Mouse (Mus musculus): ENCODE results near the gene Slit3. TPM values are rescaled to one million over a fixed set of nuclear protein-coding genes. Genes with fewer than 3 reads are reported as not detected.

Slit3 gene
- polyA plus RNA-seq, 1 experiment from 2014 or later: 4.8 TPM

- TF ChIP-seq CTCF (IDR thresholded peaks at IDR 0.05; ENCODE audit: low read depth): no peak
- H3K4me1 ChIP-seq (replicated peaks; ENCODE audit: control insufficient read depth, insufficient read depth, low read length): no peaks in the 10 kb centered on the region
- H3K27ac ChIP-seq (ENCODE audit: low read depth, low read length): no peak overlapping the region
- H3K36me3 ChIP-seq (ENCODE audit: control insufficient read depth, insufficient read depth): no peaks in the 10 kb centered on the region
- H3K4me2 ChIP-seq (replicated peaks; ENCODE audit: low read depth): no peak overlapping the region
- WGBS: 84% methylated on average over 5 of the region's 5 CpGs
- no peak overlapping the region for H3K9ac ChIP-seq (ENCODE audit: low read depth, low read length)
- no peaks in the 10 kb centered on the region for H3K27me3 ChIP-seq (replicated peaks; ENCODE audit: control insufficient read depth, insufficient read depth, low read length)
- no peaks in the 10 kb centered on the region for H3K9me3 ChIP-seq (ENCODE audit: control insufficient read depth)
- no peak for ATAC-seq
- no peak overlapping the region for H3K4me3 ChIP-seq (ENCODE audit: low read depth, low read length)
Observed at GRCm38 (mm10) chr11:35154449-35154848, 33.4 kb downstream of the Slit3 start.

- Histone ChIP-seq H3K9me3 (ENCODE audit: control insufficient read depth) (no peaks in the 10 kb centered on the region), H3K27me3 (replicated peaks; ENCODE audit: control insufficient read depth, insufficient read depth, low read length) (no peaks in the 10 kb centered on the region), H3K36me3 (ENCODE audit: control insufficient read depth, insufficient read depth) (no peaks in the 10 kb centered on the region), H3K4me2 (replicated peaks; ENCODE audit: low read depth) (no peak overlapping the region), H3K4me1 (replicated peaks; ENCODE audit: control insufficient read depth, insufficient read depth, low read length) (no peaks in the 10 kb centered on the region), H3K9ac (ENCODE audit: low read depth, low read length) (no peak overlapping the region), H3K27ac (ENCODE audit: low read depth, low read length) (no peak overlapping the region), H3K4me3 (ENCODE audit: low read depth, low read length) (no peak overlapping the region)
- ATAC-seq: no peak
- WGBS: 83% methylated on average over 7 of the region's 7 CpGs
- TF ChIP-seq CTCF (IDR thresholded peaks at IDR 0.05; ENCODE audit: low read depth): no peak
Observed at GRCm38 (mm10) chr11:35155281-35155680, 34.3 kb downstream of the Slit3 start.

- no peak for ATAC-seq
- WGBS: 84% methylated on average over 5 of the region's 5 CpGs
- TF ChIP-seq CTCF (IDR thresholded peaks at IDR 0.05; ENCODE audit: low read depth): no peak
Observed at GRCm38 (mm10) chr11:35156676-35157075, 35.7 kb downstream of the Slit3 start.

GRCm38 (mm10) chr11:35160682-35161211, 39.7 kb downstream of the Slit3 start:
- H3K4me3 ChIP-seq (ENCODE audit: low read depth, low read length): no peak overlapping the region
- ATAC-seq: no peak
- no peaks in the 10 kb centered on the region for H3K27me3 ChIP-seq (replicated peaks; ENCODE audit: control insufficient read depth, insufficient read depth, low read length)
- WGBS: 72% methylated on average over 4 of the region's 4 CpGs
- no peak for TF ChIP-seq CTCF (IDR thresholded peaks at IDR 0.05; ENCODE audit: low read depth)
- no peak overlapping the region for H3K27ac ChIP-seq (ENCODE audit: low read depth, low read length)
- H3K36me3 ChIP-seq (ENCODE audit: control insufficient read depth, insufficient read depth): no peaks in the 10 kb centered on the region
- H3K9ac ChIP-seq (ENCODE audit: low read depth, low read length): no peak overlapping the region
- no peaks in the 10 kb centered on the region for H3K9me3 ChIP-seq (ENCODE audit: control insufficient read depth)
- H3K4me1 ChIP-seq (replicated peaks; ENCODE audit: control insufficient read depth, insufficient read depth, low read length): no peaks in the 10 kb centered on the region
- H3K4me2 ChIP-seq (replicated peaks; ENCODE audit: low read depth): no peak overlapping the region

More at GRCm38 (mm10) chr11:35156676-35157075, 35.7 kb downstream of the Slit3 start:
- H3K4me1 ChIP-seq (replicated peaks; ENCODE audit: control insufficient read depth, insufficient read depth, low read length): no peaks in the 10 kb centered on the region
- no peak overlapping the region for H3K4me3 ChIP-seq (ENCODE audit: low read depth, low read length)
- H3K27me3 ChIP-seq (replicated peaks; ENCODE audit: control insufficient read depth, insufficient read depth, low read length): no peaks in the 10 kb centered on the region
- no peak overlapping the region for H3K27ac ChIP-seq (ENCODE audit: low read depth, low read length)
- no peak overlapping the region for H3K4me2 ChIP-seq (replicated peaks; ENCODE audit: low read depth)
- H3K9me3 ChIP-seq (ENCODE audit: control insufficient read depth): no peaks in the 10 kb centered on the region
- no peak overlapping the region for H3K9ac ChIP-seq (ENCODE audit: low read depth, low read length)
- no peaks in the 10 kb centered on the region for H3K36me3 ChIP-seq (ENCODE audit: control insufficient read depth, insufficient read depth)

- Histone ChIP-seq H3K4me3 (ENCODE audit: low read depth, low read length) (no peak overlapping the region), H3K9ac (ENCODE audit: low read depth, low read length) (no peak overlapping the region), H3K27me3 (replicated peaks; ENCODE audit: control insufficient read depth, insufficient read depth, low read length) (no peaks in the 10 kb centered on the region), H3K9me3 (ENCODE audit: control insufficient read depth) (no peaks in the 10 kb centered on the region), H3K4me1 (replicated peaks; ENCODE audit: control insufficient read depth, insufficient read depth, low read length) (no peaks in the 10 kb centered on the region), H3K4me2 (replicated peaks; ENCODE audit: low read depth) (no peak overlapping the region), H3K27ac (ENCODE audit: low read depth, low read length) (no peak overlapping the region), H3K36me3 (ENCODE audit: control insufficient read depth, insufficient read depth) (no peaks in the 10 kb centered on the region)
- TF ChIP-seq CTCF (IDR thresholded peaks at IDR 0.05; ENCODE audit: low read depth): no peak
- no peak for ATAC-seq
- 90% methylated on average over 3 of the region's 3 CpGs for WGBS
Observed at GRCm38 (mm10) chr11:35163396-35163795, 42.4 kb downstream of the Slit3 start.

GRCm38 (mm10) chr11:35167176-35167575, 46.2 kb downstream of the Slit3 start:
- Histone ChIP-seq H3K9me3 (ENCODE audit: control insufficient read depth) (no peaks in the 10 kb centered on the region), H3K4me2 (replicated peaks; ENCODE audit: low read depth) (no peak overlapping the region), H3K4me3 (ENCODE audit: low read depth, low read length) (no peak overlapping the region), H3K36me3 (ENCODE audit: control insufficient read depth, insufficient read depth) (no peaks in the 10 kb centered on the region), H3K27ac (ENCODE audit: low read depth, low read length) (no peak overlapping the region), H3K4me1 (replicated peaks; ENCODE audit: control insufficient read depth, insufficient read depth, low read length) (no peaks in the 10 kb centered on the region), H3K9ac (ENCODE audit: low read depth, low read length) (no peak overlapping the region), H3K27me3 (replicated peaks; ENCODE audit: control insufficient read depth, insufficient read depth, low read length) (no peaks in the 10 kb centered on the region)
- WGBS: 68% methylated on average over 8 of the region's 8 CpGs
- ATAC-seq: no peak
- no peak for TF ChIP-seq CTCF (IDR thresholded peaks at IDR 0.05; ENCODE audit: low read depth)

GRCm38 (mm10) chr11:35171505-35171904, 50.5 kb downstream of the Slit3 start:
- Histone ChIP-seq H3K27ac (ENCODE audit: low read depth, low read length) (no peak overlapping the region), H3K4me2 (replicated peaks; ENCODE audit: low read depth) (no peak overlapping the region), H3K27me3 (replicated peaks; ENCODE audit: control insufficient read depth, insufficient read depth, low read length) (no peaks in the 10 kb centered on the region), H3K4me3 (ENCODE audit: low read depth, low read length) (no peak overlapping the region), H3K36me3 (ENCODE audit: control insufficient read depth, insufficient read depth) (no peaks in the 10 kb centered on the region), H3K9ac (ENCODE audit: low read depth, low read length) (no peak overlapping the region), H3K4me1 (replicated peaks; ENCODE audit: control insufficient read depth, insufficient read depth, low read length) (no peaks in the 10 kb centered on the region), H3K9me3 (ENCODE audit: control insufficient read depth) (no peaks in the 10 kb centered on the region)
- 87% methylated on average over 6 of the region's 6 CpGs for WGBS
- no peak for TF ChIP-seq CTCF (IDR thresholded peaks at IDR 0.05; ENCODE audit: low read depth)
- no peak for ATAC-seq

All from intestine, postnatal 0 days (tissue).